Mouse (Mus musculus): ENCODE measurements around the gene Wdr89.
"Not testable (repeated sequence)": the region's sequence is repeated elsewhere in the genome, so short reads cannot be mapped to it uniquely, and the experiment has no call there.

Gene Wdr89

GRCm38 (mm10) chr12:75669258-75670106, at the start of gene Wdr89:
Wdr89 (minus strand) TSS chr12:75669537.
- in situ Hi-C loops (cut with MboI, MseI), result loop anchor here (5.0 to 10.0 kb wide), 2 partner anchors 55 to 103 kb away; no protein-coding TSS in a partner anchor

- in situ Hi-C loops (cut with MboI, MseI), result no loop called here
Observed at GRCm38 (mm10) chr12:75713596-75713995, 44.3 kb upstream of the Wdr89 start.

GRCm38 (mm10) chr12:75712905-75713304, 43.6 kb upstream of the Wdr89 start:
- in situ Hi-C loops (cut with MboI, MseI), result not testable (repeated sequence)

GRCm38 (mm10) chr12:75710596-75711376, 41.4 kb upstream of the Wdr89 start:
- in situ Hi-C loops (cut with MboI, MseI), result no loop called here

GRCm38 (mm10) chr12:75709506-75709905, 40.2 kb upstream of the Wdr89 start:
- in situ Hi-C loops (cut with MboI, MseI), result no loop called here

- in situ Hi-C loops (cut with MboI, MseI), result no loop called here
Observed at GRCm38 (mm10) chr12:75706670-75707069, 37.3 kb upstream of the Wdr89 start.

- in situ Hi-C loops (cut with MboI, MseI), result no loop called here
Observed at GRCm38 (mm10) chr12:75702739-75703122, 33.4 kb upstream of the Wdr89 start.

GRCm38 (mm10) chr12:75702084-75702738, 32.9 kb upstream of the Wdr89 start:
- in situ Hi-C loops (cut with MboI, MseI), result no loop called here

- in situ Hi-C loops (cut with MboI, MseI), result no loop called here
Observed at GRCm38 (mm10) chr12:75701173-75702083, 32.1 kb upstream of the Wdr89 start.

GRCm38 (mm10) chr12:75698692-75699091, 29.4 kb upstream of the Wdr89 start:
- in situ Hi-C loops (cut with MboI, MseI), result no loop called here

GRCm38 (mm10) chr12:75695845-75696244, 26.5 kb upstream of the Wdr89 start:
- in situ Hi-C loops (cut with MboI, MseI), result not testable (repeated sequence)

GRCm38 (mm10) chr12:75689003-75689402, 19.7 kb upstream of the Wdr89 start:
- in situ Hi-C loops (cut with MboI, MseI), result no loop called here

GRCm38 (mm10) chr12:75687314-75687713, 18.0 kb upstream of the Wdr89 start:
- in situ Hi-C loops (cut with MboI, MseI), result no loop called here

GRCm38 (mm10) chr12:75684026-75684425, 14.7 kb upstream of the Wdr89 start:
- in situ Hi-C loops (cut with MboI, MseI), result not testable (repeated sequence)

- in situ Hi-C loops (cut with MboI, MseI), result no loop called here
Observed at GRCm38 (mm10) chr12:75683598-75683997, 14.3 kb upstream of the Wdr89 start.

- in situ Hi-C loops (cut with MboI, MseI), result no loop called here
Observed at GRCm38 (mm10) chr12:75682842-75683241, 13.5 kb upstream of the Wdr89 start.

- in situ Hi-C loops (cut with MboI, MseI), result no loop called here
Observed at GRCm38 (mm10) chr12:75681101-75681500, 11.8 kb upstream of the Wdr89 start.

- in situ Hi-C loops (cut with MboI, MseI), result loop anchor here (10.0 kb wide), 1 partner anchor 46 kb away; no protein-coding TSS in a partner anchor
Observed at GRCm38 (mm10) chr12:75678393-75678792, 9.1 kb upstream of the Wdr89 start.

- in situ Hi-C loops (cut with MboI, MseI), result loop anchor here (10.0 kb wide), 1 partner anchor 52 kb away; no protein-coding TSS in a partner anchor
Observed at GRCm38 (mm10) chr12:75672630-75673029, 3.3 kb upstream of the Wdr89 start.

- in situ Hi-C loops (cut with MboI, MseI), result loop anchor here (10.0 kb wide), 1 partner anchor 53 kb away; no protein-coding TSS in a partner anchor
Observed at GRCm38 (mm10) chr12:75671759-75672315, 2.5 kb upstream of the Wdr89 start.
